Mouse (Mus musculus) monocyte, adult 5-6 weeks (primary cell): ENCODE data around the gene Lat2. TPM values are rescaled to one million over a fixed set of nuclear protein-coding genes. Genes with fewer than 3 reads are reported as not detected.

Experiments
- ATAC-seq: fragments of 153-309, 156-312 bp; replicated peaks from 2 replicates; pipeline ENCODE4 v1.8.0; 2017; ENCODE audit warnings: mild to moderate bottlenecking; ENCODE audit not compliant: low TSS enrichment, insufficient number of reproducible peaks, severe bottlenecking, poor library complexity, low FRiP score
- total RNA-seq: library from RNA; stranded (forward); fragments of 200-1000, 200-491, 200-594 nt; gene quantifications from 3 replicates; pipeline ENCODE4 v1.2.3, GENCODE M21; 2017

The Lat2 gene
- total RNA-seq, 1 experiment from 2014 or later, result 191 TPM

DNA sequence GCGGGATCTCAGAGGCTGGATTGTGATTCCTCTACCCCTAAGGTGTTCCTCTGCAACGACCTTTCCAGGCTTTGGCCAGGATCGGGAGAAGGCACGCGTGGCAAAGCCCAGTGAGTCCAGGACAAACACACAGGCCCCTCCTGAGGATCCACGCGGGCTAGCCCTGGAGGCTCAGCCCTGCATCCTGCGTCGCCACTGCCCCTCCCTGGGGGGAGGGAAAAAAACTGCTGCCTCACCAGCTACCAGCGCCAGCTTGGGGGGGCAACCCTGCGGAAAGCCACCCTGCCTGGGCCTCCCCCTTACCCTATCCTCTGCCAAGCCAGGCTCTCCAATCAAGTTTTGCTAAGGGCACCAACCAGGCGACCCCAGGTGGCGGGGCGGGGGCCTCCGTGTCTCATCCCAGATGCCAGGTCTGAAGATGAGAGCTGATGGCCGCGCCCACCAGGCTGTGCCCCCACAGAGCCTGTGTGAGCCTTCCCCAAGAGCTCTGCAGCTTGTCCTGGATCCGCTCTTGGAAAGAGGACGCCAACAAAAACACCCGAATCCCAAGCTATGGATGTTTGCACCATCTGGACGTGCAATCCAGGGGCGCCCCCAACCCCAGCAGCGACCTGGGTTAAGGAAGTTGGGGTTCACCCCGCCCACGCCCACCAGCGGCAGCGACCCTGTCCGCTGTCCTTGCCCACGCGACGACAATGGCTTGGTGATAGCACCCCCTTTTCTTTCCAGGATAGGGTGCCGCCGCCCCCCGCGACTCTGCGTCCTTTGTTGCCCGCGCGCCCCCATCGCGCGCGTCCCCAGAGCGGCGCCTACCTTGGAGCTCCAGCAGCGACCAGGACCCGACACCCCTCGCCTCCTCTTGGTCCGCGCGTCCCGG is 63.4 kb downstream of the Lat2 start:
- ATAC-seq, result no peak

DNA sequence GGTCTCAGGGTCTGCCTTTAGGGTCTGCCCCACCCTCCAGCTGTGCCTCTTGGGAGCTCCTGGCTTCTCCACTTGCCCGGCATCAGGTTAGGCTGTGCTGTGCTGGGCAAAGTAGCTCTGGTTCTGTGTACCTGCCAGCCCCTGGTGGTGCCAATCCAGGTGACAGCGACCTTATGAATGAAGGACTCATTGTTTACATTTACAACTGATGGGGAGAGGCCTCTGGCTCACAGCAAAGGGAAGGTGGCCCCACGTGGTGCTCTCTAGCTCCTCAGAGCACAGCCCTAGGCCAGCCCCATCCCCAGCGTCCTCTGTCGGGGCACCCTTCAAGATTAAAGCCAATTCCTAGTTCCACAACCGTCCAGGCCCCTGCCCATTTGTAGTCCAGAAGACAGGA is 64.0 kb downstream of the Lat2 start:
- ATAC-seq, result no peak

Other genes with a start within 250 kb of the Lat2 start
- 2.0 to 2.8 TPM (median 2.4 TPM) in 3 replicates for gene Gtf2ird1, start 158.3 kb downstream of the Lat2 start, total RNA-seq
- gene Clip2, start 62.6 kb downstream of the Lat2 start, total RNA-seq, result 18.2 to 30.1 TPM (median 20.4 TPM) in 3 replicates
- gene Syna, start 54.9 kb downstream of the Lat2 start, total RNA-seq, result not detected in 3 replicates
- 50.7 to 69.7 TPM (median 58.7 TPM) in 3 replicates for gene Rfc2, start 33.7 kb downstream of the Lat2 start, total RNA-seq
- gene Eif4h, start 24.5 kb upstream of the Lat2 start, total RNA-seq, result 260 to 269 TPM (median 265 TPM) in 3 replicates
- 5.1 to 31.9 TPM (median 6.9 TPM) in 3 replicates for gene Limk1, start 73.6 kb upstream of the Lat2 start, total RNA-seq
- not detected in 3 replicates for gene Eln, start 132.3 kb upstream of the Lat2 start, total RNA-seq